Mouse (Mus musculus): ENCODE data around the gene Syn3.
A peak's percentile ranks its signal among the peaks of the same experiment; 100 is the strongest.
"Not testable (repeated sequence)": the region's sequence is repeated elsewhere in the genome, so short reads cannot be mapped to it uniquely, and the experiment has no call there.

Syn3 gene

DNA sequence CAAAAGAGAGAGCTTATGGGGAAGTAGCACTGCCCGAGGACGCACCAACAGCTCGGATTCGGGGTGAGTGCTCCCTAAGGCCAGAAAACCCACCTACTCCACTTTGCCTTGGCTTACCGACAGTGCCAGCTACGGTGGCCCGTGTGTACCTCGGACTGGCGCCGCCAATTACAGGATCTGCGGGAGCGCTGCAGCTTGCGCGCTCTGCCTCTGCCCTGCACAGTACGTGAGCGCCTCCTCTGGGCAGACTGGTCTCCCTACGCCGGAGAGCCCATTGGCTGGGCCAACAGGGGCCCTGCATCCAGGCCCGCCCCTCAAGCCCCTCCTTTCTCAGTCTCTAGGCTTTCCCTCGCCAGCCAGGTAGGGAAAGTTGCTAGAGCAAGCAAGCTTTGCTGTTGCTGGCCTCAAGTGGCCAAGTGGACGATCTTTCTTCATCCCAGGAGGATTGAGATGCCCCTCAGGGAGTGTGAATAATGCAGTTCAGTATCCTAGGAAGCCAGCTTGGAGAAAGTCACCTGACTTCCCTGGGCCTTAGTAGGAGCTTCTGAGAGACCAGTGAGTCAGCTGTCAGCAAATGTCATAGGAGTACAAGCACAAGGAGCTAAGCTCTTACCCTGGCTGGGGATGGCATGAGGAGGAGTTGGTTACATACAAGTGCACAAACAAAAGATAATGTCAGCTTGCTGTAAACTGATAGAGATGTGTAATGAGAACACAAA is at the start of gene Syn3:
Syn3 (minus strand) TSS at position 224 of the 719 bp plus-strand sequence.
- peak; percentile 98 for ATAC-seq (ENCODE audit: insufficient number of reproducible peaks, low FRiP score, low TSS enrichment)

DNA sequence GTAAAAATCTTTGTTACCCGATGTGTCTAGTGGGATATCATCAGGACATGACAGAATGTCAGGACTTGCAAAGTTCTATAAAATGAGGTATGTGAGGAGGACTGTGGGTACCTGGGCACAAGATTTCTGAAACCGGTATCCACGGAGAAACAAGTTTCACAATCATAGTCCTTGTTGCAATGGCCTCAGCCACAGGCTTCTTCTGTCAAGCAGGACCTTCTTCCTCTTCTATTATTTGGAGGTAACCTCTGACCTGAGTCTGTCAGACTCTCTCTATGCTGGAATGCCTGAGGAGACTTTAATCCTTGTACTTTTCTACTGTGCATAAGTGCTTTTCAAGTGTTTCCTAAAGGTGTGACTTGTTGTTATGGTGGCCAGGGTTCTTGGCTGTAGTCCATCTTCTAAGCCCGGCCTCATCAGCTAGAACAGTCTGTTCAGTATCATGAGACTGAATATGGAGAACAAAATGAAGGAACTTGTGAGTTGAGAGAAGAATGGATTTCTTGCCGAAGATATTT is 27.7 kb upstream of the Syn3 start:
- ATAC-seq (ENCODE audit: insufficient number of reproducible peaks, low FRiP score, low TSS enrichment) = not testable (repeated sequence)

- no peak for ATAC-seq (ENCODE audit: insufficient number of reproducible peaks, low FRiP score, low TSS enrichment)
Observed at GRCm38 (mm10) chr10:86513801-86514200, 15.1 kb upstream of the Syn3 start.

GRCm38 (mm10) chr10:86510941-86511340 is 12.2 kb upstream of the Syn3 start:
- ATAC-seq (ENCODE audit: insufficient number of reproducible peaks, low FRiP score, low TSS enrichment) = no peak

- ATAC-seq (ENCODE audit: insufficient number of reproducible peaks, low FRiP score, low TSS enrichment) = no peak
Observed at GRCm38 (mm10) chr10:86502063-86502462, 3.4 kb upstream of the Syn3 start.

DNA sequence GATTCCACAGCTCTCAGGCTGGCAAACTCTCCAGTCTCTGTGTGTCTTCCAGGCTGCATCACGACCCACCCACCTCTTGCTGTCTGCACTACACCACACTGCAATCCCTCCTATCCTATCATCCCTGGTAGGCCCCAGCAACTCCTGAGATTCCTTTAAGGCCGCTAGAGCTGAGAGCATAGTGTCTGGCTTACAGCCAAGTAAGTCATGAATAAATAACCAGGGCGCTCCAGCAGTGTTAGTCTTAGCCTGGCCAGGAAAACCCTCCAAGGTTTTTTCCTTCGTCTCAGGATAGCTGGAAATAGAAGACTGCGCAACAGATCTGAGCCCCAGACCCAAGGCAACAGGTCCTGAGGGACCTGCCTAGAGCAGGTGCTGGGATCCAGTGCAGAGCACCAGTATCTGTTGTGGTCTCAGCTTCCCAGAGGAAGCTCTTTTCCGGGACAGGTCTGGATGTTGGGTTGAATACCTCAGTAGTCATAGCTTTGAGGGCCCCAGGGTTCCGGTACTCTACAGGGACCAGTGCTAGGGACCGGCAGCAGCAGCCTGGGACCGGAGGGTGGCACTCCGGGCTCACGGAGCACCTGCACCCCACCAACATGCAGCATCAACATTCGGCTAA is 534 bp downstream of the Syn3 start:
- peak; percentile 62 for ATAC-seq (ENCODE audit: insufficient number of reproducible peaks, low FRiP score, low TSS enrichment)

- ATAC-seq (ENCODE audit: insufficient number of reproducible peaks, low FRiP score, low TSS enrichment) = no peak
Observed at GRCm38 (mm10) chr10:86495851-86496250, 2.8 kb downstream of the Syn3 start.

GRCm38 (mm10) chr10:86493140-86493539 is 5.6 kb downstream of the Syn3 start:
- ATAC-seq (ENCODE audit: insufficient number of reproducible peaks, low FRiP score, low TSS enrichment) = no peak

- no peak for ATAC-seq (ENCODE audit: insufficient number of reproducible peaks, low FRiP score, low TSS enrichment)
Observed at GRCm38 (mm10) chr10:86492089-86492907, 6.4 kb downstream of the Syn3 start.

DNA sequence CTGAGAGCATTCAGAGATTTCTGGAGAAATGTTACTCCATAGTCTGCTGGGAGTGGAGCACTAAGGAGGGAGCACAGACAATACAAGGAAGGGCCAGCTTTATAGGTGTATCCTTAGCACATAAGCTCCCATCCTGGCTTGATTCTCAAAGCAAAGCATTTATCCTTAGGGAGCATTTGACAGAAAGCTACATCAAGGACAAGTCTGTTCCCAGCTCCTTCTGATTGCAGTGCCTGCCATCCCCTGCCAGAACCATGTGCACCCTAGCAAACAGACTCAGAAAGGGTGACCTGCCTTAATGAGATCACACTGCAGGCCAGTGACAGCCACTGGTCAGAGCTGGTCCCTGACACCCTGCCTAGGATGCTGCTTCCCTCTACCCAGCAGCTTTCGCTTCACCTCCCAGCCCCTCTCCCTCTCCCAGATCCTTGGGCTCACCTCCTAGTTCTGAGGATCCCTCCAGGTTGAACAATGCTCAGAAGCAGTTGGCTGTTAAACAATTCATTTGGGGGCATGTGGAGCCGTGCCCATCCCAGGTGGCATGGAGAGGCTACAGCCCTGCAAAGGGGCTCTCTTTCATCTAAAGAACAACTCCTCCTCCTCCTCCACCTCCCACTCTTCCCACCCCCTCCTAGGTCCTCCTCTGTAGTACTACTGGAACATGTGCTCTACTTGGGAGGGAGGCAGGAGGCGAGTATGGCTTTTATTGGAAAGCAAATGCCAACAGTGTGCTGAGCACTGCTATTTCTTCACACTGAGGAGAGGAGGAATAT is 7.2 kb downstream of the Syn3 start:
- ATAC-seq (ENCODE audit: insufficient number of reproducible peaks, low FRiP score, low TSS enrichment) = peak; percentile 17; the same call in 1 of the 2 replicates

GRCm38 (mm10) chr10:86488544-86488943 is 10.2 kb downstream of the Syn3 start:
- ATAC-seq (ENCODE audit: insufficient number of reproducible peaks, low FRiP score, low TSS enrichment) = no peak

DNA sequence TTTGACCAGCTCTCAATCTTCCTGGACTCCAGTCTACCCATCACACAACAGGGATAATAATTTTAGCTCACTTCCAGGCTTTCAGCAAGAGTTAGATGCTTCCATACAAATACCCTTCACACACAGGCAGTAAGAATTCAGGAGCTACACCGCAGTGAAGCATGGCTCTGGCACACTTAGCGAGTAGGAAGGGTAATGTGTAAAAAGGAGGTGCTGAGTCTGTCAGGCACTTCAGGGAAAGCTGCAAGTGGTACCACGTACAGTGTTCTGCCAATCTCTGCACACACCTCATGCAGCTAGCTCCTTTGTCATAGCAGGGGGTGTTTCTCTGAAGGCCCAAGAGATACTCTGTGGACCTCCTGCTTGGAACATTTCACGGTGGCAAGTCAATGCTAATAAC is 12.7 kb downstream of the Syn3 start:
- ATAC-seq (ENCODE audit: insufficient number of reproducible peaks, low FRiP score, low TSS enrichment) = no peak

GRCm38 (mm10) chr10:86483968-86484367 is 14.7 kb downstream of the Syn3 start:
- ATAC-seq (ENCODE audit: insufficient number of reproducible peaks, low FRiP score, low TSS enrichment) = no peak

- no peak for ATAC-seq (ENCODE audit: insufficient number of reproducible peaks, low FRiP score, low TSS enrichment)
Observed at GRCm38 (mm10) chr10:86482496-86482895, 16.2 kb downstream of the Syn3 start.

DNA sequence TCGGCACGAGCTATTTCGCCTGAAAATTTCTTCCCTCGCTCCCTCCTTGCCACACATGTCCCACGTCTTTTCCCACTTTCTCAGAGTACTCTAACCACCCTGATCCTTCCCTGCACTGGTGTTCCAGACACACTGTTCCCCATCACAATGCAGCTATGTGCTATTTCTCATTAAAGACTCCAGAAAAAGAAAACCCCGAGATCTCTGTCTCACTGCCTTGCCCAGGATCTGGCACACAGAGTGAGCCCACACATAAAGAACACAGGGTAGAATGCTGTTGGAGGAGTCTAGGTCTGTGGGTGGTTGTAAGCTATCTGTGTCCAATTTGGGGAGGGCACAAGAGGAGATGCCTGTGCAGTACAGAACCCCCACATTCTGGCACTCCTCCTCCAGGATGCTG is 18.0 kb downstream of the Syn3 start:
- no peak for ATAC-seq (ENCODE audit: insufficient number of reproducible peaks, low FRiP score, low TSS enrichment)

- ATAC-seq (ENCODE audit: insufficient number of reproducible peaks, low FRiP score, low TSS enrichment) = peak; percentile 89
Observed at GRCm38 (mm10) chr10:86479718-86480121, 19.0 kb downstream of the Syn3 start.

DNA sequence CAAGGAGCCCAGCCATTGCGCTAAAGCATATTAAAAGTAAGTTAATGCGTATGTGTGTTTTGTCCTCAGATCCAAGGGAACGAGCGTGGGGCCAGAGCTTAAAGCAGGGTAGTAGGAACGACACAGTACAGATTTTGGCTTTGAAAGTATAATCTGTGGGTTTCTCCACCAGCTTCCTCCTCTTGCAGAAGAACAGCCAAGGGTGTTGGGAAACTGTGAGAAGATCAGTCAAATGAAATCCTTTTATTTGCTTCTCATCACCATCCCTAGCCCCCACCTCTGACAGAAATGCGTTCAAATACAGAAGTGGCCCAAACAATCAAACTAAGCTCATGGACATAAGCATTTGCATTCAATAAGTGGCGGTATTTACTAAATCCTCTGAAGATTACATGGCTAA is 22.0 kb downstream of the Syn3 start:
- no peak for ATAC-seq (ENCODE audit: insufficient number of reproducible peaks, low FRiP score, low TSS enrichment)

- no peak for ATAC-seq (ENCODE audit: insufficient number of reproducible peaks, low FRiP score, low TSS enrichment)
Observed at GRCm38 (mm10) chr10:86475270-86475669, 23.4 kb downstream of the Syn3 start.

GRCm38 (mm10) chr10:86474176-86475154 is 24.2 kb downstream of the Syn3 start:
- ATAC-seq (ENCODE audit: insufficient number of reproducible peaks, low FRiP score, low TSS enrichment) = no peak

All from cerebellum, adult (tissue).